Mouse (Mus musculus): Measurements from ENCODE around the gene Gm21293. TPM values are rescaled to one million over a fixed set of nuclear protein-coding genes. Genes with fewer than 3 reads are reported as not detected.
"Not testable (repeated sequence)": the region's sequence is repeated elsewhere in the genome, so short reads cannot be mapped to it uniquely, and the experiment has no call there.

The Gm21293 gene
- not detected in 2 replicates for polyA plus RNA-seq (2014; fragmentation: Nextera tagmentation; extraction: Ambion mirVana)

DNA sequence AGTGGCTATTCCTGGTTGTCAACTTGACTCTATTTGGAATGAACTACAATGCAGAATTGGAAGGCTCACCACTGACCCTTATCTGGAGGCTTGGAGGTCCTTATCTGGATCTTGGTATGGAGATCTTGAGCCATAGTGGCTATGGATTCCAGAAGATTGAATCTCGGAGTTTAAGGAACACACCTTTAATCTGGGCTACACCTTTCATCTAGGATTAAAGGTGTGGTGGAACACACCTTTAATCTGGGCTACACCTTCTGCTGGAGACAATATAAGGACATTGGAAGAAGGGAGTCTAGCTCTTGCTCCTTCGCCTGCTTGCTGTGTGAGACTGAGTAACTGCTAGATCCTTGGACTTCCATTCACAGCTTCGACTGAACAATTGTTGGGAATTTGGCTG lies at the start of gene Gm21293:
Gene Gm21293, plus strand, starts transcription at position 301 of the 400 bp plus-strand sequence.
- H3K27me3 ChIP-seq (ENCODE audit: control insufficient read depth, insufficient read depth, low read length); H3K9me3 ChIP-seq (ENCODE audit: control insufficient read depth, low read length); H3K4me1 ChIP-seq (ENCODE audit: control insufficient read depth, insufficient read depth, low read length); H3K27ac ChIP-seq (ENCODE audit: low read depth, low read length); H3K9ac ChIP-seq (replicated peaks; ENCODE audit: low read depth, low read length); ATAC-seq (ENCODE audit: low read depth); H3K4me3 ChIP-seq (ENCODE audit: low read depth, low read length); H3K4me2 ChIP-seq (ENCODE audit: low read depth, low read length); H3K36me3 ChIP-seq (ENCODE audit: control insufficient read depth, insufficient read depth, low read length): not testable (repeated sequence)
- no CpG with 5 or more reads among the region's 3 CpGs for WGBS

DNA sequence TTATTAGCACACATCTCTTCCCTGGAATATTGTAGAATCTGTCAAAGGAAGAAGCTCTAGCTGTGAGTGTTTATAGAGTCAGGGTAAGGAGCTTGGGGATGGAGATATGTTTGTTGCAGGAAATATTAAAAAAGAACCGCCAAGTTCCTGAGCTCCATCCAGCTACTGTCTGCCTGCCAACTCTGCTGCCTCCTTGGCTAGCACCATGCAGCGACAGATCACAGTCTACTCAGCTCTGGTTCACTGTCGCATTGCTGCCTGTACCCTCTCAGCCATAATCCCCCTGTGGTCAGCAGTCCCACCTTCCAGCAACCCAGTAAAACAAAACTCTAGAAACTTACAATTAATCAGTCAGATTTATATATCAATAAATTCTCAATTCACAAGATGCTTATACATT lies 32.7 kb upstream of the Gm21293 start:
- H3K4me1 ChIP-seq (ENCODE audit: control insufficient read depth, insufficient read depth, low read length): no peaks in the 10 kb centered on the region

DNA sequence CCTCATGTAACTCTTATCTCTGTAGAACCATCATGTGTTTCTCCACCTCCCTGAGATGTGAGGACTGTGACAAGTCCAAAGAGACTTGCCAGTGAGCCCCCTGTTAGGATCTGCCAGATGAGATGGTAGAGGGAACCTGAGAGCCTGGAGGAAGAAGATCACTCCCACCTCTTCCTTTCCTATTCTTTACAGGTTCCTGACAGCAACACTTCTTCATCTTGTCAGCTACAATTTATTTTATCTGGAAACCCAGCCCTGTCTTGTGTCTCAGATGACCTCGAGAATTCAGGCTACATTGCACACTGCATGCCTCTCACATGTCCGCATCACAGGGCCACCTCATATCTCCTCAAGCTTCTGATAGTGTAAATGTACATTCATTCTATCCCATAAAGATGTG lies 24.5 kb upstream of the Gm21293 start:
- 82% methylated on average over 2 of the region's 2 CpGs for WGBS
- no peak for ATAC-seq (ENCODE audit: low read depth)

More for the DNA sequence above, 32.7 kb upstream of the Gm21293 start:
- no peaks in the 10 kb centered on the region for H3K27me3 ChIP-seq (ENCODE audit: control insufficient read depth, insufficient read depth, low read length)
- H3K4me3 ChIP-seq (ENCODE audit: low read depth, low read length): no peak overlapping the region
- ATAC-seq (ENCODE audit: low read depth): no peak
- no peak overlapping the region for H3K27ac ChIP-seq (ENCODE audit: low read depth, low read length)
- H3K9me3 ChIP-seq (ENCODE audit: control insufficient read depth, low read length): no peaks in the 10 kb centered on the region
- 77% methylated on average over 3 of the region's 3 CpGs for WGBS
- no peaks in the 10 kb centered on the region for H3K36me3 ChIP-seq (ENCODE audit: control insufficient read depth, insufficient read depth, low read length)
- H3K9ac ChIP-seq (replicated peaks; ENCODE audit: low read depth, low read length): no peak overlapping the region
- no peak overlapping the region for H3K4me2 ChIP-seq (ENCODE audit: low read depth, low read length)

DNA sequence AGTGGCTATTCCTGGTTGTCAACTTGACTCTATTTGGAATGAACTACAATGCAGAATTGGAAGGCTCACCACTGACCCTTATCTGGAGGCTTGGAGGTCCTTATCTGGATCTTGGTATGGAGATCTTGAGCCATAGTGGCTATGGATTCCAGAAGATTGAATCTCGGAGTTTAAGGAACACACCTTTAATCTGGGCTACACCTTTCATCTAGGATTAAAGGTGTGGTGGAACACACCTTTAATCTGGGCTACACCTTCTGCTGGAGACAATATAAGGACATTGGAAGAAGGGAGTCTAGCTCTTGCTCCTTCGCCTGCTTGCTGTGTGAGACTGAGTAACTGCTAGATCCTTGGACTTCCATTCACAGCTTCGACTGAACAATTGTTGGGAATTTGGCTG lies 8.4 kb downstream of the Gm21293 start, which contains the start of gene Gm6763:
Gene Gm6763, plus strand, starts transcription at position 301 of the 400 bp plus-strand sequence.
- H3K27me3 ChIP-seq (ENCODE audit: control insufficient read depth, insufficient read depth, low read length); H3K9ac ChIP-seq (replicated peaks; ENCODE audit: low read depth, low read length); H3K4me3 ChIP-seq (ENCODE audit: low read depth, low read length); H3K4me2 ChIP-seq (ENCODE audit: low read depth, low read length); H3K27ac ChIP-seq (ENCODE audit: low read depth, low read length); ATAC-seq (ENCODE audit: low read depth); H3K36me3 ChIP-seq (ENCODE audit: control insufficient read depth, insufficient read depth, low read length); H3K9me3 ChIP-seq (ENCODE audit: control insufficient read depth, low read length); H3K4me1 ChIP-seq (ENCODE audit: control insufficient read depth, insufficient read depth, low read length): not testable (repeated sequence)
- no CpG with 5 or more reads among the region's 3 CpGs for whole genome bisulfite sequencing

More for the DNA sequence above, 24.5 kb upstream of the Gm21293 start:
- Histone ChIP-seq H3K27ac (ENCODE audit: low read depth, low read length) (no peak overlapping the region), H3K4me3 (ENCODE audit: low read depth, low read length) (no peak overlapping the region), H3K36me3 (ENCODE audit: control insufficient read depth, insufficient read depth, low read length) (no peaks in the 10 kb centered on the region), H3K9ac (replicated peaks; ENCODE audit: low read depth, low read length) (no peak overlapping the region), H3K4me2 (ENCODE audit: low read depth, low read length) (no peak overlapping the region), H3K9me3 (ENCODE audit: control insufficient read depth, low read length) (no peaks in the 10 kb centered on the region), H3K4me1 (ENCODE audit: control insufficient read depth, insufficient read depth, low read length) (no peaks in the 10 kb centered on the region), H3K27me3 (ENCODE audit: control insufficient read depth, insufficient read depth, low read length) (no peaks in the 10 kb centered on the region)

DNA sequence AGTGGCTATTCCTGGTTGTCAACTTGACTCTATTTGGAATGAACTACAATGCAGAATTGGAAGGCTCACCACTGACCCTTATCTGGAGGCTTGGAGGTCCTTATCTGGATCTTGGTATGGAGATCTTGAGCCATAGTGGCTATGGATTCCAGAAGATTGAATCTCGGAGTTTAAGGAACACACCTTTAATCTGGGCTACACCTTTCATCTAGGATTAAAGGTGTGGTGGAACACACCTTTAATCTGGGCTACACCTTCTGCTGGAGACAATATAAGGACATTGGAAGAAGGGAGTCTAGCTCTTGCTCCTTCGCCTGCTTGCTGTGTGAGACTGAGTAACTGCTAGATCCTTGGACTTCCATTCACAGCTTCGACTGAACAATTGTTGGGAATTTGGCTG lies 16.9 kb downstream of the Gm21293 start, which contains the start of gene Gm8764:
Gene Gm8764, plus strand, starts transcription at position 301 of the 400 bp plus-strand sequence.
- not testable (repeated sequence) for H3K9me3 ChIP-seq (ENCODE audit: control insufficient read depth, low read length); H3K36me3 ChIP-seq (ENCODE audit: control insufficient read depth, insufficient read depth, low read length); H3K4me3 ChIP-seq (ENCODE audit: low read depth, low read length); H3K4me2 ChIP-seq (ENCODE audit: low read depth, low read length); H3K27ac ChIP-seq (ENCODE audit: low read depth, low read length); ATAC-seq (ENCODE audit: low read depth); H3K4me1 ChIP-seq (ENCODE audit: control insufficient read depth, insufficient read depth, low read length); H3K9ac ChIP-seq (replicated peaks; ENCODE audit: low read depth, low read length); H3K27me3 ChIP-seq (ENCODE audit: control insufficient read depth, insufficient read depth, low read length)
- no CpG with 5 or more reads among the region's 3 CpGs for WGBS

DNA sequence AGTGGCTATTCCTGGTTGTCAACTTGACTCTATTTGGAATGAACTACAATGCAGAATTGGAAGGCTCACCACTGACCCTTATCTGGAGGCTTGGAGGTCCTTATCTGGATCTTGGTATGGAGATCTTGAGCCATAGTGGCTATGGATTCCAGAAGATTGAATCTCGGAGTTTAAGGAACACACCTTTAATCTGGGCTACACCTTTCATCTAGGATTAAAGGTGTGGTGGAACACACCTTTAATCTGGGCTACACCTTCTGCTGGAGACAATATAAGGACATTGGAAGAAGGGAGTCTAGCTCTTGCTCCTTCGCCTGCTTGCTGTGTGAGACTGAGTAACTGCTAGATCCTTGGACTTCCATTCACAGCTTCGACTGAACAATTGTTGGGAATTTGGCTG lies 25.4 kb downstream of the Gm21293 start, which contains the start of gene Gm21304:
Gene Gm21304, plus strand, starts transcription at position 301 of the 400 bp plus-strand sequence.
- WGBS: no CpG with 5 or more reads among the region's 3 CpGs

DNA sequence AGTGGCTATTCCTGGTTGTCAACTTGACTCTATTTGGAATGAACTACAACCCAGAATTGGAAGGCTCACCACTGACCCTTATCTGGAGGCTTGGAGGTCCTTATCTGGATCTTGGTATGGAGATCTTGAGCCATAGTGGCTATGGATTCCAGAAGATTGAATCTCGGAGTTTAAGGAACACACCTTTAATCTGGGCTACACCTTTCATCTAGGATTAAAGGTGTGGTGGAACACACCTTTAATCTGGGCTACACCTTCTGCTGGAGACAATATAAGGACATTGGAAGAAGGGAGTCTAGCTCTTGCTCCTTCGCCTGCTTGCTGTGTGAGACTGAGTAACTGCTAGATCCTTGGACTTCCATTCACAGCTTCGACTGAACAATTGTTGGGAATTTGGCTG lies 33.9 kb downstream of the Gm21293 start, which contains the start of gene Gm21312:
Gene Gm21312, plus strand, starts transcription at position 301 of the 400 bp plus-strand sequence.
- not testable (repeated sequence) for ATAC-seq (ENCODE audit: low read depth)
- no CpG with 5 or more reads among the region's 3 CpGs for WGBS

More for the DNA sequence above, 25.4 kb downstream of the Gm21293 start, which contains the start of gene Gm21304:
- H3K36me3 ChIP-seq (ENCODE audit: control insufficient read depth, insufficient read depth, low read length); H3K9ac ChIP-seq (replicated peaks; ENCODE audit: low read depth, low read length); ATAC-seq (ENCODE audit: low read depth); H3K4me3 ChIP-seq (ENCODE audit: low read depth, low read length); H3K9me3 ChIP-seq (ENCODE audit: control insufficient read depth, low read length); H3K4me1 ChIP-seq (ENCODE audit: control insufficient read depth, insufficient read depth, low read length); H3K27me3 ChIP-seq (ENCODE audit: control insufficient read depth, insufficient read depth, low read length); H3K27ac ChIP-seq (ENCODE audit: low read depth, low read length); H3K4me2 ChIP-seq (ENCODE audit: low read depth, low read length): not testable (repeated sequence)

DNA sequence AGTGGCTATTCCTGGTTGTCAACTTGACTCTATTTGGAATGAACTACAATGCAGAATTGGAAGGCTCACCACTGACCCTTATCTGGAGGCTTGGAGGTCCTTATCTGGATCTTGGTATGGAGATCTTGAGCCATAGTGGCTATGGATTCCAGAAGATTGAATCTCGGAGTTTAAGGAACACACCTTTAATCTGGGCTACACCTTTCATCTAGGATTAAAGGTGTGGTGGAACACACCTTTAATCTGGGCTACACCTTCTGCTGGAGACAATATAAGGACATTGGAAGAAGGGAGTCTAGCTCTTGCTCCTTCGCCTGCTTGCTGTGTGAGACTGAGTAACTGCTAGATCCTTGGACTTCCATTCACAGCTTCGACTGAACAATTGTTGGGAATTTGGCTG lies 42.4 kb downstream of the Gm21293 start, which contains the start of gene Gm20765:
Gene Gm20765, plus strand, starts transcription at position 301 of the 400 bp plus-strand sequence.
- H3K4me1 ChIP-seq (ENCODE audit: control insufficient read depth, insufficient read depth, low read length); H3K9me3 ChIP-seq (ENCODE audit: control insufficient read depth, low read length); H3K27me3 ChIP-seq (ENCODE audit: control insufficient read depth, insufficient read depth, low read length); ATAC-seq (ENCODE audit: low read depth); H3K36me3 ChIP-seq (ENCODE audit: control insufficient read depth, insufficient read depth, low read length); H3K4me3 ChIP-seq (ENCODE audit: low read depth, low read length); H3K4me2 ChIP-seq (ENCODE audit: low read depth, low read length); H3K9ac ChIP-seq (replicated peaks; ENCODE audit: low read depth, low read length); H3K27ac ChIP-seq (ENCODE audit: low read depth, low read length): not testable (repeated sequence)
- WGBS: no CpG with 5 or more reads among the region's 3 CpGs

More for the DNA sequence above, 33.9 kb downstream of the Gm21293 start, which contains the start of gene Gm21312:
- not testable (repeated sequence) for H3K4me1 ChIP-seq (ENCODE audit: control insufficient read depth, insufficient read depth, low read length); H3K9ac ChIP-seq (replicated peaks; ENCODE audit: low read depth, low read length); H3K4me2 ChIP-seq (ENCODE audit: low read depth, low read length); H3K27me3 ChIP-seq (ENCODE audit: control insufficient read depth, insufficient read depth, low read length); H3K27ac ChIP-seq (ENCODE audit: low read depth, low read length); H3K9me3 ChIP-seq (ENCODE audit: control insufficient read depth, low read length); H3K4me3 ChIP-seq (ENCODE audit: low read depth, low read length); H3K36me3 ChIP-seq (ENCODE audit: control insufficient read depth, insufficient read depth, low read length)

DNA sequence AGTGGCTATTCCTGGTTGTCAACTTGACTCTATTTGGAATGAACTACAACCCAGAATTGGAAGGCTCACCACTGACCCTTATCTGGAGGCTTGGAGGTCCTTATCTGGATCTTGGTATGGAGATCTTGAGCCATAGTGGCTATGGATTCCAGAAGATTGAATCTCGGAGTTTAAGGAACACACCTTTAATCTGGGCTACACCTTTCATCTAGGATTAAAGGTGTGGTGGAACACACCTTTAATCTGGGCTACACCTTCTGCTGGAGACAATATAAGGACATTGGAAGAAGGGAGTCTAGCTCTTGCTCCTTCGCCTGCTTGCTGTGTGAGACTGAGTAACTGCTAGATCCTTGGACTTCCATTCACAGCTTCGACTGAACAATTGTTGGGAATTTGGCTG lies 51.0 kb downstream of the Gm21293 start, which contains the start of gene Gm4340:
Gene Gm4340, plus strand, starts transcription at position 301 of the 400 bp plus-strand sequence.
- H3K4me2 ChIP-seq (ENCODE audit: low read depth, low read length); H3K9me3 ChIP-seq (ENCODE audit: control insufficient read depth, low read length); H3K4me3 ChIP-seq (ENCODE audit: low read depth, low read length); H3K27me3 ChIP-seq (ENCODE audit: control insufficient read depth, insufficient read depth, low read length); H3K9ac ChIP-seq (replicated peaks; ENCODE audit: low read depth, low read length); H3K36me3 ChIP-seq (ENCODE audit: control insufficient read depth, insufficient read depth, low read length); H3K27ac ChIP-seq (ENCODE audit: low read depth, low read length); H3K4me1 ChIP-seq (ENCODE audit: control insufficient read depth, insufficient read depth, low read length); ATAC-seq (ENCODE audit: low read depth): not testable (repeated sequence)
- WGBS: no CpG with 5 or more reads among the region's 3 CpGs

Measured in neural tube, embryonic 14.5 days (tissue).